Mouse (Mus musculus): ENCODE data around the gene Prr36.

DNA sequence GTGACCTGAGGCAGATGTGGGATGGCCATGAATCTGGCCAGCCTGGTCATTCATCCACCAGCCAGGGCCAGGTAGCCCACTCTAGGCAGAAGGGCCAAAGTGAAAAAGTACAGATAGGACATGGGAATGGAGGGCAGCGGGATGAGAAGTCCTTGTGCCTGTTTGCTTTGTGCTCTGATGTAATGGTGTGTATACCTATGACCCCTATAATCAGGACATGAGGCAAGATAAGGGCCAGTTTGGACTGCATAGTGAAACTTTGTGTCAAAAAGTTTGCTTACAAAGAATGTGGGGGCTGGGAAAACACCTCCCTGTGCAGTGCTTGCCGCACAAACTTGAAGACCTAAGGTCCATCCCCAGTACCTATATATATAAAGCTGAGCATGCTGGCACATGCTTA, 31.1 kb downstream of the Prr36 start:
- no peak for TF ChIP-seq CTCF (IDR thresholded peaks at IDR 0.05; ENCODE audit: low read depth)
- no peak for TF ChIP-seq EP300 (IDR thresholded peaks at IDR 0.05; ENCODE audit: low read depth)

Data from liver, embryonic 14.5 days (tissue).